Mouse (Mus musculus) limb, embryonic 15.5 days (tissue): Measurements from ENCODE around the gene Sp1. TPM values are rescaled to one million over a fixed set of nuclear protein-coding genes. Genes with fewer than 3 reads are reported as not detected.

Experiments used
- ATAC-seq: fragments of 200-750 bp; cut with Nextera tagmentation; 2 replicates; pipeline ENCODE4 v1.8.0; 2017; ENCODE audit warnings: low read depth, moderate TSS enrichment; ENCODE audit not compliant: insufficient number of reproducible peaks, low FRiP score, low TSS enrichment
- H3K27ac ChIP-seq: fragments of 300-500 bp; sonication (generic); 2 replicates; pipeline ENCODE4 v1.5.1; 2015; ENCODE audit warnings: moderate library complexity, mild to moderate bottlenecking, inconsistent platforms
- H3K27me3 ChIP-seq: fragments of 300-500 bp; sonication (generic); 2 replicates; pipeline ENCODE4 v1.6.1; 2015; ENCODE audit warnings: inconsistent platforms
- H3K36me3 ChIP-seq: fragments of 300-500 bp; sonication (generic); 2 replicates; pipeline ENCODE4 v1.6.1; 2015; ENCODE audit warnings: inconsistent platforms
- H3K4me1 ChIP-seq: fragments of 300-500 bp; sonication (generic); 2 replicates; pipeline ENCODE4 v1.6.1; 2015; ENCODE audit warnings: inconsistent platforms
- H3K4me2 ChIP-seq: fragments of 300-500 bp; sonication (generic); 2 replicates; pipeline ENCODE4 v1.6.1; 2015; ENCODE audit warnings: mild to moderate bottlenecking, inconsistent platforms
- H3K4me3 ChIP-seq: fragments of 300-500 bp; sonication (generic); 2 replicates; pipeline ENCODE4 v1.5.1; 2015; ENCODE audit warnings: mild to moderate bottlenecking, inconsistent platforms
- H3K9ac ChIP-seq: fragments of 300-500 bp; sonication (generic); 2 replicates; pipeline ENCODE4 v1.6.1; 2015; ENCODE audit warnings: inconsistent platforms
- H3K9me3 ChIP-seq: fragments of 300-500 bp; sonication (generic); 2 replicates; pipeline ENCODE4 v1.6.1; 2016; ENCODE audit warnings: inconsistent platforms
- WGBS: fragments of 180-500 bp; shearing (Covaris S2); methylation state at CpG from one replicate; pipeline ENCODE4 v1.1.7; 2015; 5-methylcytosine and 5-hydroxymethylcytosine counted together
- polyA plus RNA-seq: library from polyadenylated mRNA; unstranded; fragments of >200 nt; fragmentation: Nextera tagmentation; extraction: Ambion mirVana; gene quantifications from 2 replicates; pipeline ENCODE4 v1.2.1, GENCODE M21; 2015

Gene Sp1
- 9.3 and 11.1 TPM in 2 replicates for polyA plus RNA-seq

GRCm38 (mm10) chr15:102405489-102406195 lies at the start of gene Sp1:
Gene Sp1, plus strand, starts transcription at chr15:102406143.
- peak; percentile 97 for ATAC-seq
- WGBS = under 1% methylated on average over 38 of the region's 38 CpGs
- Histone ChIP-seq H3K4me1 (peaks cover 36% of the 10 kb centered on the region), H3K27ac (peak within 1 kb of the TSS; percentile 100), H3K36me3 (peaks cover 28% of the 10 kb centered on the region), H3K4me3 (peak within 1 kb of the TSS; percentile 64), H3K9me3 (no peaks in the 10 kb centered on the region), H3K9ac (peak within 1 kb of the TSS; percentile 91), H3K4me2 (peak within 1 kb of the TSS; percentile 59), H3K27me3 (no peaks in the 10 kb centered on the region)

GRCm38 (mm10) chr15:102356501-102357325 lies 49.2 kb upstream of the Sp1 start:
- peak overlapping the region; percentile 87; the same call in 1 of the 2 replicates for H3K27ac ChIP-seq
- 42% methylated on average over 16 of the region's 16 CpGs for WGBS
- H3K4me1 ChIP-seq = peaks cover 38% of the 10 kb centered on the region
- no peak for ATAC-seq
- no peaks in the 10 kb centered on the region for H3K9me3 ChIP-seq
- H3K9ac ChIP-seq = 0 out of 2 replicates have a peak overlapping the region, but pooled peaks have one; percentile 51
- no peaks in the 10 kb centered on the region for H3K36me3 ChIP-seq
- H3K4me3 ChIP-seq = peak overlapping the region; percentile 51; the same call in 1 of the 2 replicates
- peaks cover 13% of the 10 kb centered on the region for H3K27me3 ChIP-seq
- H3K4me2 ChIP-seq = peak overlapping the region; percentile 92; the same call in 1 of the 2 replicates

- H3K4me2 ChIP-seq = peak overlapping the region; percentile 35
- H3K27ac ChIP-seq = no peak overlapping the region
- H3K9me3 ChIP-seq = no peaks in the 10 kb centered on the region
- peaks cover 45% of the 10 kb centered on the region for H3K4me1 ChIP-seq
- 4% methylated on average over 25 of the region's 25 CpGs for WGBS
- H3K9ac ChIP-seq = no peak overlapping the region
- peaks cover 17% of the 10 kb centered on the region for H3K27me3 ChIP-seq
- H3K36me3 ChIP-seq = no peaks in the 10 kb centered on the region
- peak overlapping the region; percentile 6 for H3K4me3 ChIP-seq
- ATAC-seq = no peak
Observed at GRCm38 (mm10) chr15:102358126-102358525, 47.8 kb upstream of the Sp1 start.

- Histone ChIP-seq H3K27me3 (peaks cover 17% of the 10 kb centered on the region), H3K9ac (no peak overlapping the region), H3K4me3 (no peak overlapping the region), H3K36me3 (no peaks in the 10 kb centered on the region), H3K9me3 (no peaks in the 10 kb centered on the region), H3K4me2 (no peak overlapping the region), H3K27ac (no peak overlapping the region), H3K4me1 (peaks cover 45% of the 10 kb centered on the region)
- no peak for ATAC-seq
- 34% methylated on average over 5 of the region's 5 CpGs for WGBS
Observed at GRCm38 (mm10) chr15:102358834-102359233, 47.1 kb upstream of the Sp1 start.

- peaks cover 32% of the 10 kb centered on the region for H3K4me1 ChIP-seq
- no peaks in the 10 kb centered on the region for H3K9me3 ChIP-seq
- 0 out of 2 replicates have a peak overlapping the region, but pooled peaks have one; percentile 10 for H3K9ac ChIP-seq
- H3K27ac ChIP-seq = peak overlapping the region; percentile 72
- peak; percentile 68 for ATAC-seq
- H3K36me3 ChIP-seq = no peaks in the 10 kb centered on the region
- peak overlapping the region; percentile 37 for H3K4me2 ChIP-seq
- H3K4me3 ChIP-seq = peak overlapping the region; percentile 14
- WGBS = 12% methylated on average over 10 of the region's 14 CpGs
- H3K27me3 ChIP-seq = peaks cover 23% of the 10 kb centered on the region
Observed at GRCm38 (mm10) chr15:102362648-102363047, 43.3 kb upstream of the Sp1 start.

- Histone ChIP-seq H3K9me3 (no peaks in the 10 kb centered on the region), H3K9ac (no peak overlapping the region), H3K4me3 (peak overlapping the region; percentile 29), H3K27me3 (peaks cover 10% of the 10 kb centered on the region), H3K4me2 (no peak overlapping the region), H3K36me3 (no peaks in the 10 kb centered on the region), H3K27ac (no peak overlapping the region), H3K4me1 (peaks cover 17% of the 10 kb centered on the region)
- 95% methylated on average over 1 of the region's 1 CpGs for WGBS
- ATAC-seq = no peak
Observed at GRCm38 (mm10) chr15:102364678-102365077, 41.3 kb upstream of the Sp1 start.

GRCm38 (mm10) chr15:102366238-102366637 lies 39.7 kb upstream of the Sp1 start:
- no peak for ATAC-seq
- Histone ChIP-seq H3K9ac (no peak overlapping the region), H3K27me3 (peaks cover 10% of the 10 kb centered on the region), H3K4me1 (peaks cover 31% of the 10 kb centered on the region), H3K9me3 (no peaks in the 10 kb centered on the region), H3K4me2 (peak overlapping the region; percentile 47), H3K36me3 (no peaks in the 10 kb centered on the region), H3K4me3 (peak overlapping the region; percentile 29), H3K27ac (0 out of 2 replicates have a peak overlapping the region, but pooled peaks have one; percentile 40)
- WGBS = 11% methylated on average over 7 of the region's 7 CpGs

GRCm38 (mm10) chr15:102366733-102367344 lies 39.1 kb upstream of the Sp1 start, which contains the start of gene Sp7:
Gene Sp7, minus strand, starts transcription at chr15:102367182.
- H3K27ac ChIP-seq = 0 out of 2 replicates have a peak within 1 kb of the TSS, but pooled peaks have one; percentile 40
- peak within 1 kb of the TSS; percentile 47 for H3K4me2 ChIP-seq
- H3K9ac ChIP-seq = peak within 1 kb of the TSS; percentile 20; the same call in 1 of the 2 replicates
- no peak for ATAC-seq
- peak within 1 kb of the TSS; percentile 29 for H3K4me3 ChIP-seq
- H3K4me1 ChIP-seq = peaks cover 35% of the 10 kb centered on the region
- peaks cover 10% of the 10 kb centered on the region for H3K27me3 ChIP-seq
- no peaks in the 10 kb centered on the region for H3K9me3 ChIP-seq
- no peaks in the 10 kb centered on the region for H3K36me3 ChIP-seq
- 7% methylated on average over 15 of the region's 15 CpGs for WGBS

- Histone ChIP-seq H3K27ac (peak overlapping the region; percentile 77), H3K27me3 (peaks cover 6% of the 10 kb centered on the region)
Observed at GRCm38 (mm10) chr15:102369972-102370371, 36.0 kb upstream of the Sp1 start.

GRCm38 (mm10) chr15:102370727-102371126 lies 35.2 kb upstream of the Sp1 start:
- Histone ChIP-seq H3K9ac (no peak overlapping the region), H3K9me3 (no peaks in the 10 kb centered on the region), H3K27me3 (peaks cover 3% of the 10 kb centered on the region), H3K4me3 (peak overlapping the region; percentile 11), H3K27ac (peak overlapping the region; percentile 77), H3K4me1 (peaks cover 27% of the 10 kb centered on the region), H3K4me2 (peak overlapping the region; percentile 36), H3K36me3 (no peaks in the 10 kb centered on the region)
- WGBS = 3% methylated on average over 10 of the region's 10 CpGs
- ATAC-seq = peak; percentile 74

More at GRCm38 (mm10) chr15:102369972-102370371, 36.0 kb upstream of the Sp1 start:
- no peak overlapping the region for H3K9ac ChIP-seq
- H3K36me3 ChIP-seq = no peaks in the 10 kb centered on the region
- 15% methylated on average over 13 of the region's 13 CpGs for WGBS
- peak overlapping the region; percentile 36 for H3K4me2 ChIP-seq
- H3K4me3 ChIP-seq = peak overlapping the region; percentile 11; the same call in 1 of the 2 replicates
- H3K9me3 ChIP-seq = no peaks in the 10 kb centered on the region
- no peak for ATAC-seq
- peaks cover 27% of the 10 kb centered on the region for H3K4me1 ChIP-seq

GRCm38 (mm10) chr15:102376453-102377162 lies 29.3 kb upstream of the Sp1 start:
- Histone ChIP-seq H3K4me2 (peak overlapping the region; percentile 90), H3K4me3 (peak overlapping the region; percentile 62), H3K4me1 (peaks cover 26% of the 10 kb centered on the region), H3K9ac (peak overlapping the region; percentile 55), H3K27ac (peak overlapping the region; percentile 90), H3K9me3 (no peaks in the 10 kb centered on the region), H3K36me3 (no peaks in the 10 kb centered on the region), H3K27me3 (no peaks in the 10 kb centered on the region)
- peak; percentile 75; the same call in 1 of the 2 replicates for ATAC-seq
- WGBS = under 1% methylated on average over 37 of the region's 43 CpGs
